Mouse (Mus musculus) CD4-positive, CD25-positive, alpha-beta regulatory T cell, adult 4 months (primary cell): ENCODE results near the gene Asrgl1. TPM values are rescaled to one million over a fixed set of nuclear protein-coding genes. Genes with fewer than 3 reads are reported as not detected.
"Not testable (repeated sequence)": the region's sequence is repeated elsewhere in the genome, so short reads cannot be mapped to it uniquely, and the experiment has no call there.

Source experiments
- ATAC-seq: one replicate; pipeline ENCODE4 v1.8.0; 2017
- polyA plus RNA-seq, 2 experiments: library from polyadenylated mRNA; unstranded; fragments of 100-300 nt; shearing (Covaris generic); gene quantifications; one replicate each; pipeline ENCODE4 v1.2.1; 2017

The Asrgl1 gene
- polyA plus RNA-seq, 2 experiments from 2014 or later, result 33.5 to 34.3 TPM

GRCm38 (mm10) chr19:9103986-9104385 lies 31.4 kb downstream of the Asrgl1 start:
- no peak for ATAC-seq

DNA sequence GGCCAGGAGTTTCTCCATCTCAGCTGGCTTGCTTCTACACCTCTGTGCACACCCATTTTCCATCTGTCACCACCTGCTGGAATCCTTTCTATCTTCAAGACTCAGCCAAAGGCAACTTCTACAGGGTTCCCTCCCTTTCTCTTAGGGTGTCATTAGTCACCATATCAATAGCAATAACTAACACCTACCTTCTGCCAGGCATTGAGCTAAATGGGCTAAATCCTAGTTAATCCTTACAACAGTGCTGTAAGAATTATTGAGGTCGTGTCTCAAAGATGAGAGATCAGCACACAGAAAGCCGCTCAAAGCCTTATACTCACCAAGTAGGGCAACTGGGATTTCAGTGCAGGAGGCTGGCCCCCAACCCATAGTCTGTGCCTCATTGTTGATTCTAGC lies 34.4 kb downstream of the Asrgl1 start:
- ATAC-seq, result no peak

DNA sequence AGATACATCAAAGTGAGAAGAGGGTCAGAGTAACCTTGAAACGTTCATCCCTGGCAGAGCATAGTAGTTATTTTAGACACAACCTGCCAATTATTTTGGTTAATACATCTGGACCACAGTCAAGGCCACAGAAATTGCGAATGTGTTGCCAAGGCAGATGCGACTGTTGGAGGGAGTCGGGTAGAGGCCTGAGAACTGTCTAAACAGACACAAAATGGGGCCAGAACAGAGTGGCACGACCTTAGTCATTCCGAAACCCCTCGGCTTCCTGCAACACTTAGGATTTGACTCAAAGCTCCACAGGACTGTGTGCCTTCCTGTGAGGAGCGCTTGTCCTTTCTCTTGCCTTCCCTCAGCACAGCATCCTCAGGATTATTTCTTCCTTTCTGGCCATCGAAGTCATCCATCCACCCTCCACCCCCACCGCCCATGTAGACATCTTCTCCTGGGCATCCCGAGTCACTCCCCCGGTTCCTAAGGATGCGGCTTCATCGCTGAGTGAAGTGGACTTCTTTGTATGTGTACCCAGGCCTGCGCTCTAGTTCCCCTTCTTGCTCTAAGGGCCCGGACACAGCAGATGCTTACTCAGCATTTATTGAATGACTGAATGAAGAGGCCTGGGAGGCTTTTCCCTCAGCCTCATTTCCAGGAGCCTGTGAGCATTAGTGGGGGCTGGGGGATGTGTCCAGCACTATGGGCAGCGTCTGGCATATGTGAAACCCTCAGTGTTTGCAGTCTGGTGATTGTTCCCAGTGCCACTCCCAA lies 35.0 kb downstream of the Asrgl1 start:
- no peak for ATAC-seq

DNA sequence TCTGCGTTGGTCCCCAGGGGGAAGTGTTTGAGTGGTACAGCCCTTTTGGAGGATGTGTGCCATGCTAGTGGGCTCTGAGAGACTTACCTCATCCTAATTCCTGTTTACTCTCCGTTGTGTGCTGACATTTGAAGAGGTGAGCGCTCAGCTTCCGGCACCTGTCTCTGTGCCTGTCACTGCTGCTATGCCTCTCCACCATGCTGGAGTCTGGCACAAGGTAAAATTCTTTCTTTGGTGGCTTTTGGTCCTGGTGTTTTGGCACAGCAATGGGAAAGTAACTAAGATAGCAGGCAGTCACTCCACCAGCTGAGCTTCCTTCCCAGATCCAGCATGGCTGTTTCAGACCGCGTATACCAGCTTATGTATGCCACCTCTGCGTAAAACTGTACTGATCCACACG lies 35.7 kb downstream of the Asrgl1 start:
- ATAC-seq, result no peak

GRCm38 (mm10) chr19:9097441-9097840 lies 38.0 kb downstream of the Asrgl1 start:
- no peak for ATAC-seq

- ATAC-seq, result no peak
Measured at GRCm38 (mm10) chr19:9095111-9095510, 40.3 kb downstream of the Asrgl1 start.

DNA sequence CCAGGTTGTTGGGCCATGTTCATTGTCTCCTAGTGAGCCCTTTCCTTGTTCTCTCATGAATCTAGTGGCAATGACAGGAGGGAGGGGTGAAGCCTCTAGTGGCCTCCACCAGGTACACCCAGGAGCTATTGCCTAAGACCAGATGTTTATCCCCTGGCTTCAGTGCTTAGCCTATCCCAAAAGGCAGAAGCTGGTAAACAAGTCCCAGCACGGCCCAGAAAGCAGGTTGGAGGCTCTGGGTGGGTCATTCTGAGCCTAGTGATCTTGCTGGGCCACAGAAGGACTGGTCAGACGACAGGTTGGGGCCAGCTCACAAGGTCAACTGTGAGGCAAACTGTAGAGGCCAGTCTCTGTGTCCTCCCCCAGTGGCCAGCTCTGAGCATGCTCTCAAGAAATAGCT lies 44.7 kb downstream of the Asrgl1 start:
- ATAC-seq, result no peak

DNA sequence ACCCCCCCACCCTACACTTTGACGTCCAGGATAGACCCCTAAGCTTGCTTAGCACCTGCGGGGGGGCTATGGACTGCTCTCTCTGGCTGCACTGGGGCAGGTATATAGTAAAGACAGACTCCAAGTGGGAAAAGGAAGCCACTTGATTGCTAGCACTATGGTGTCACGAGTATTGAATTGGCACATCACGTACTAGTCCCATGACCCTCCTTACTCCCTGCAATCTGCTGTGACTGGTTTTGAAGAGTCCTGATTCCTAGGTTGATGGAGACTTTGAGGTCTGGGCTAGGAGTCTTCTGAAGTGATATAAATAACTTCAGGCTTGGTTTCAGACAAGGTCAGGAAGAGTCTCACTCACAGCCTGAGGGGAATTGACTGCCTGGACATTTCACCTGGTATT lies 45.2 kb downstream of the Asrgl1 start:
- ATAC-seq, result no peak

DNA sequence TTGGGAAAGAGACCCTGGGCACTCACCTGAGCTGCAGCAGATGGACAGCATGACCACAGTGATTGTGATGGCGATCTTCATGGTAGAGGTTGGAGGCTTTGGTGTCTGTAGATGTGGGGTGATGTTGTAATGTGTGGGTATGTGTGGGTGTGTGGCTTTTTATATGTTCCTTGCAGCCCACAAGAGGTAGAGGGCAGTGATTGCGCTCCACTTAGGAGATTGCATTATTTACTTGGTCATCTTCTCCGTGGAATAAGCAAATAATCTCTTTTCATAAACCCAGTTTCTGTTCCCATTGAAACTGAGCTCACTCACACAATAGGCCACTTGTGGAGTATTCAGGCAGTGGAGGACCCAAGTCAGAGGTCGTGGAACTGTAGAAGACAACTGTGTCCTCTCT lies 47.6 kb downstream of the Asrgl1 start, which contains the start of gene Scgb1a1:
Gene Scgb1a1, minus strand, starts transcription at position 138 of the 400 bp plus-strand sequence.
- ATAC-seq, result no peak

GRCm38 (mm10) chr19:9083892-9084291 lies 51.5 kb downstream of the Asrgl1 start:
- ATAC-seq, result not testable (repeated sequence)

DNA sequence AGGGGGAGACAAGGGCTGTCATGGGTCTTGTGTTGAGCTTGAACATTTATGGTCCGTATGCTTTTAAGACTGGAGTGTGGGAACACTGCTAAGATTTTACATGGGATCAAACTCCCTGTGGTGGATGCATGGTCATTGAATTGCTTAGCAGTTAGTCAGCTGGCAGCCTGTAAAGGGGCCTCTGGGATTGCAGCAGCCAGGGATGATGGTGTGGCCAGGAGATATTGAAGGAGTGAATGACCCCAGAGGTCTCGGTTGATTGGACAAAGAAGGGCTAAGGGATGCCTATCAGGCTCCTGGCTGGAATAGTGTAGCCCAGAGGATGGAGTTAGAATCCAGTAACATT lies 52.5 kb downstream of the Asrgl1 start:
- ATAC-seq, result no peak

GRCm38 (mm10) chr19:9082191-9083009 lies 53.0 kb downstream of the Asrgl1 start:
- peak; percentile 96 for ATAC-seq

- no peak for ATAC-seq
Measured at GRCm38 (mm10) chr19:9081311-9082190, 53.9 kb downstream of the Asrgl1 start.

GRCm38 (mm10) chr19:9079916-9080315 lies 55.5 kb downstream of the Asrgl1 start:
- ATAC-seq, result peak; percentile 34

DNA sequence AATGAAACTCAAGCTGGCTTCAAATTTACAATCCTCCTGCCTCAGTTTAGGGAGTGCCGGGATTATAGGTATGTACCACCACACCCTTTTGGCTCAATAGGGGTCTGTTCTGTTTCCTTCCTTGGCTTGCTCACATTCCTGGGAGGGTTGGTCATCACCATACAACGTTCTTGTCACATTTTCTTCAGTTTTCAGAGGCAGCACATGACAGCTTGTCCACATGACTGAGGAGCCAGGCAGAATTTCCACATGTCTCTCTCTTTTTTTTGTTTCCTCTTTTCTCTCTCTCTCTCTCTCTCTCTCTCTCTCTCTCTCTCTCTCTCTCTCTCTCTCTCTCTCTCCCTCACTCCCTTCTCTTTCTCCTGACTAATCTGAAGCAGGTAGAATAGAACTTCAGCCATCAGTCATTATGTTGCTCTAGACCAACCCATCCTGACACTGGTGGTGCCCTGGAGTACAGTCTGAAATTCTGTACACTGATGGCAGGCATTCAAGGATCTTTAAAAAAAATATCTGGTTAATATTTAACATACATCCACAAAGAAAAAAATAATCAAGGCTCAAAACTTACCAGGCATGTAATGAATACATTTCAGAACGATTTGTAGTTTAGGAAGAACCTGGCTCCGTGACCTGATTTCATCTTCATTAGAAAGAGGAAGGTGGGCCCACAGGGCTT lies 58.3 kb downstream of the Asrgl1 start:
- ATAC-seq, result no peak

DNA sequence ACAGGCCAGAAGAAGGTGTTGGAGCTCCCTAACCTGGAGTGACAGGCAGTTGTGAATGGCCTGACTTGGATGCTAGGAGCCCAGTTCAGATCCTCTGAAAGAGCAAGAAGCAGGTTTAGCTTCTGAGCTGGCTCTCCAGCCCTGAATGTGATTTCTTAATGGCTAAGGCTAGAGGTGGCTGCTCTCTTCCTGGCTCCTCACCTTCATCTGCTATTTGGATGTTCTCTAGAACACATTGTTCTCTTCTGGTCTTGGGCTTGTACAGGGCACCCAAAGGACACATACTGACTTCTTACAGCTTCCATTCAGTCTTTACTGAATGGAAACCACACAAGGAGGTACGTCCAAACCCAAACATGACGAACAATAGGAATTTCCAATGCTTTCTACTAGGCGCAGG lies 59.4 kb downstream of the Asrgl1 start:
- no peak for ATAC-seq

- no peak for ATAC-seq
Measured at GRCm38 (mm10) chr19:9075558-9075957, 59.9 kb downstream of the Asrgl1 start.

DNA sequence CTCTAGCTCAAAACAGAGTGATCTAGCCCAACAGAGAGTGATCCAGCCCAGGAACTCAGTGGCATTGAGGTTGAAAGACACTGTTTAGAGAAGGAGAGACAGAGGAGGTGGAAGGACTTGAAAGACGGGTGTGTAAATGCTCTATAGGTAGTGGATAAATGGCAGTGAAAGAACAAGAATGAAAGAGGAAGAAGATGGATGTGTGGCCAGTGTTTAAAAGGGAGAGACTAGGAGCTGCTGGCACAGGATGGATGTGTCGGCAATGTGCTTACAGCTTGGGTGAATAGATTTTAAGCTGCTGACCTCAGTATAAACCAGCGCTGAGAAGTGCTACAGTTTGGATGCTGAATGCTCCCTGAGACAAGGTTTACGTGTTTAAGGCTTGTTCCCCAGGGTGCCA lies 61.0 kb downstream of the Asrgl1 start:
- no peak for ATAC-seq

GRCm38 (mm10) chr19:9073776-9074411 lies 61.5 kb downstream of the Asrgl1 start:
- ATAC-seq, result no peak

- ATAC-seq, result no peak
Measured at GRCm38 (mm10) chr19:9072157-9072530, 63.3 kb downstream of the Asrgl1 start.

DNA sequence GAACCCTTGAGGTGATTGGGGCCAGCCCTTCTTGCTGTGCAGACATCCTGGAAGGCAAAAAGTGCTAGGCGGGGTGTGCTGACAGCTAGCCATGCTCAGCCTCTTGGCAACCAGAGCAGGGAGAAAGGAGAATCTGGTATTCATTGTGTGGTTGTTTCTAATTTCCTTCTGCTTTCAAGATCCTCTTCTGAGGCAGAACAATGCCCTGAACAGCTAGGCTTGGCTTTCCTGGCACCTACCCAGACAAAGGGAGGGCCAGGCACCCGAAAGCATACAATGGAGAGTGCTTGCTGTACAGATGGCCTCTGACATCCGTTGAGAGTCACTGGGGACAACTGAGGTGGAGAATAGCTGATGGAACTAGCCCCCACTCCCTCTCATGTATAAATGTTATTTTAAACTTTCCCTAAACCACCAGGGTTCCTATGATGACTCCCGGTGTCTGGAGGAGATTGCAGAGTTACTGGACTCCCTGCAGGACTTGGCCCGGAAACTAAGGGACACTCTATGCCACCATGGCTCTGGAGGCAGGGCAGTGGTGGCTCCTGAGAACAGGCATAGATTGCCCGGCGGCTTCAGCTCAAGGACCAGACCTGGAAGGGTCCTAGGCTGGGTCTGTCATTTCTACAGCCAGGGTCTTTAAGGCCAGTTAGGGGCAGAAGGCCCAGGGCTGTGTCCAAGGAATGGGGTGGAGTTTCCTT lies 63.8 kb downstream of the Asrgl1 start:
- no peak for ATAC-seq
